Mouse (Mus musculus) stomach, postnatal 0 days (tissue): ENCODE measurements around the gene Rufy1. TPM values are rescaled to one million over a fixed set of nuclear protein-coding genes. Genes with fewer than 3 reads are reported as not detected.

Experiments used
- ATAC-seq: fragments of 200-750 bp; cut with Nextera tagmentation; 2 replicates; pipeline ENCODE4 v1.8.0; 2017; ENCODE audit not compliant: low FRiP score, low TSS enrichment
- DNase-seq: peaks from one replicate; pipeline ENCODE4 v3.0.0-alpha.2; 2016; ENCODE audit warnings: low spot score
- H3K27ac ChIP-seq: fragments of 300-500 bp; sonication (generic); replicated peaks from 2 replicates; pipeline ENCODE4 v1.5.1; 2014; ENCODE audit warnings: mild to moderate bottlenecking, control low read depth
- H3K27me3 ChIP-seq: fragments of 300-500 bp; sonication (generic); 2 replicates; pipeline ENCODE4 v1.6.1; 2014; ENCODE audit warnings: low read length; ENCODE audit not compliant: control insufficient read depth, insufficient read depth
- H3K36me3 ChIP-seq: fragments of 300-500 bp; sonication (generic); 2 replicates; pipeline ENCODE4 v1.6.1; 2014; ENCODE audit warnings: low read length, mixed read lengths; ENCODE audit not compliant: control insufficient read depth, insufficient read depth
- H3K4me1 ChIP-seq: fragments of 300-500 bp; sonication (generic); replicated peaks from 2 replicates; pipeline ENCODE4 v1.6.1; 2014; ENCODE audit warnings: antibody characterized with exemption; ENCODE audit not compliant: control insufficient read depth, insufficient read depth
- H3K4me2 ChIP-seq: fragments of 300-500 bp; sonication (generic); replicated peaks from 2 replicates; pipeline ENCODE4 v1.6.1; 2014; ENCODE audit warnings: low read depth, mild to moderate bottlenecking, control low read depth, moderate library complexity
- H3K4me3 ChIP-seq: fragments of 300-500 bp; sonication (generic); 2 replicates; pipeline ENCODE4 v1.5.1; 2014; ENCODE audit warnings: low read depth, low read length, control low read depth
- H3K9ac ChIP-seq: fragments of 300-500 bp; sonication (generic); 2 replicates; pipeline ENCODE4 v1.6.1; 2014; ENCODE audit warnings: mild to moderate bottlenecking, low read length, control low read depth, mixed read lengths
- H3K9me3 ChIP-seq: fragments of 300-500 bp; sonication (generic); 2 replicates; pipeline ENCODE4 v1.6.1; 2016; ENCODE audit warnings: low read length; ENCODE audit not compliant: control insufficient read depth
- CTCF ChIP-seq: IDR thresholded peaks from 2 replicates; pipeline ENCODE4 v1.5.1; 2016; ENCODE audit warnings: antibody characterized with exemption, low read depth, mild to moderate bottlenecking, moderate library complexity
- EP300 ChIP-seq: optimal IDR thresholded peaks from 2 replicates; pipeline ENCODE3; 2016; ENCODE audit warnings: antibody characterized with exemption
- WGBS: fragments of 180-500 bp; shearing (Covaris S2); extraction: QIAGEN DNeasy Blood & Tissue Kit; methylation state at CpG from one replicate; pipeline ENCODE4 v1.1.7; 2014; 5-methylcytosine and 5-hydroxymethylcytosine counted together
- polyA plus RNA-seq: library from polyadenylated mRNA; unstranded; fragments of >200 nt; fragmentation: Nextera tagmentation; extraction: Ambion mirVana; gene quantifications from 2 replicates; pipeline ENCODE4 v1.2.1, GENCODE M21; 2015

The Rufy1 gene
- polyA plus RNA-seq, 1 experiment from 2014 or later, result 18.7 TPM

DNA sequence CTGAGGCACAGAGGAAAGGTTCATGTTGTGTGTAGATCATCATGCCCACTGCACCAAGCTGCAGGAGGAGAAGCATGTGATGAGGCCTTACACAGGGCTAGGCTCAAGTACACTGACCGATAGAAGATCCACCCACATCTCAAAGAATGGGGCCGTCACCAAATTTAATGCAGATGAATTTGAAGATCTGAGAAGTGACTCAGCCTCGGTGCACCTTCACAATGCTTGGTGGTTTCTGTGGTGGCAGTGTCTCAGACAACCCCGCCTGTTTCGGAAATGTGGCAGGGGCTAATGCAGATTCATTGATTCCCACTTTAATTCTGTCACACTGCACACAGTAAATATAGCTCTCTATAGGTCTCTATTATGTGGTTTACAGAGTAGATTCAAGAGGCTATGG lies 2.0 kb upstream of the Rufy1 start:
- 87% methylated on average over 5 of the region's 5 CpGs for WGBS
- ATAC-seq (no peak), DNase-seq (no peak)
- Histone ChIP-seq H3K4me2 (no peak overlapping the region), H3K27ac (no peak overlapping the region), H3K9me3 (no peaks in the 10 kb centered on the region), H3K4me1 (no peaks in the 10 kb centered on the region), H3K4me3 (no peak overlapping the region), H3K27me3 (no peaks in the 10 kb centered on the region), H3K9ac (no peak overlapping the region), H3K36me3 (no peaks in the 10 kb centered on the region)
- TF ChIP-seq CTCF, result no peak
- no peak for TF ChIP-seq EP300

GRCm38 (mm10) chr11:50432069-50432440 lies 1.1 kb upstream of the Rufy1 start:
- H3K9me3 ChIP-seq, result no peaks in the 10 kb centered on the region
- no peak overlapping the region for H3K4me2 ChIP-seq
- TF ChIP-seq CTCF (no peak), EP300 (no peak)
- no peak overlapping the region for H3K4me3 ChIP-seq
- H3K36me3 ChIP-seq, result no peaks in the 10 kb centered on the region
- no peak for DNase-seq
- ATAC-seq, result no peak
- H3K4me1 ChIP-seq, result no peaks in the 10 kb centered on the region
- H3K27me3 ChIP-seq, result no peaks in the 10 kb centered on the region
- WGBS, result 77% methylated on average over 3 of the region's 3 CpGs
- no peak overlapping the region for H3K27ac ChIP-seq
- H3K9ac ChIP-seq, result no peak overlapping the region

DNA sequence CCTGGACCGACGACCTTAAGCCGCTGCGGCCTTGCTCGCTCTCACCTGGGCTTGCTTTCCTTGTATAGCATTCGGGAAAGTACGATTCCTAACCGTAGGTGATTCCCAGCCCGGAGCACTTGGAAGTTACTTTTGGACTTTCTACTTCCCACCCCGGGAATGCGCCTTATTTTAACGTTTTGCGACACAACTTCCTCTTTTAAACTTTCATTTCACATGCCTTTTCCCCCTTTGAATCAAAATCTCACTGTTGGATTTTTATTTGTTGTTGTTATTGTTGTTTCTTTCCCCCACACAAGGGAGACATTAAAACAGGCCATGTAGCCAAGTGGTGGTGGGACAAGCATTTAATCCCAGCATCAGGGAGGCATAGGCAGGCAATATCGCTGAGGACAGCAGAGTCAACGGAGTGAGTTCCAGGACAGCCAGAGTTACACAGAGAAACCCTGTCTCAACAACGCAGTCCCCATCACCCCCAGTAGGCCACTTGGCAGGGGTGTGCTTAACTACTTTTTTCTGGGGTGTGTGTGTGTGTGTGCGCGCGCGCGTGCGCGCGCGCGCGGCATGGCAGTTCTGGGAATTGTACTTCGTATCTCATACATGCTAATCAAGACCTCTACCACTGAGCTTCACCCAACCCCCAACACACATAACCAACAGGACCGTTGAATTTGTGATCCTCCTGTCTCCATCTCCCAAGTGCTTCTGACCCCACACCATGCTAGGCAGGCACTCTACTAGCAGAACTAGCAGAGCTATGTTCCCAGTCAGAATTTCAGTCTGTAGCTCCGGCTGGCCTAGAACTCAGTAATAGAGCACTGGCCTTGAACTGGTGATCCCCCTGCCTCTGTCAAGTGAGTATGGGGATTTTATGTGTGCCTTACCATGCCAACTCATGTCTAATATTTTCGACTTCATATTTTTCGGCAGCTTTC lies 476 bp upstream of the Rufy1 start:
- TF ChIP-seq EP300 (no peak), CTCF (no peak)
- Histone ChIP-seq H3K36me3 (no peaks in the 10 kb centered on the region), H3K4me1 (no peaks in the 10 kb centered on the region), H3K27me3 (no peaks in the 10 kb centered on the region), H3K4me2 (peak overlapping the region; percentile 66), H3K9me3 (no peaks in the 10 kb centered on the region), H3K27ac (peak overlapping the region; percentile 96), H3K9ac (peak overlapping the region; percentile 97), H3K4me3 (peak overlapping the region; percentile 94)
- ATAC-seq, result 0 out of 2 replicates have a peak, but pooled peaks have one; percentile 5
- WGBS, result 28% methylated on average over 32 of the region's 32 CpGs
- DNase-seq, result peak; percentile 40

DNA sequence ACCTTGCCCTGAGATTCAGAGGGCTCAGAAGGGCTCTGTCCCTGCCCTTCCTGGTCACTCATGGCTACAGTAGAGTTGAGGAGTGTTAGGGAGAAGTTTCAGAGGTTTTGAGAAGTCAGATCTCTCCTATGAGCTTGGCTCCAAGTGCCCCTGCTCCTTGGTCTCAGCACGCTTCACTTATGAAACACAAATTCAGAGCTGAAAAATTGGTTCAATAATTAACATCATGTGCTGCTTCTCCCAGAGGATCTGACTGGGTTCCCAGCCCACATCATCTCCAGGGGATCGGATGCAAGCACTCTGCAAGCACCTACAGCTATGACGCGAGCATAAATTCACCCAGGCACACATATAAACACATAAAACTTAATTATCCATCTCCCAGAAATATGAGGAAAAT lies 4.9 kb downstream of the Rufy1 start:
- no peak for DNase-seq
- H3K27me3 ChIP-seq, result no peaks in the 10 kb centered on the region
- TF ChIP-seq CTCF (no peak), EP300 (no peak)
- no peak overlapping the region for H3K4me3 ChIP-seq
- H3K4me1 ChIP-seq, result no peaks in the 10 kb centered on the region
- ATAC-seq, result no peak
- H3K27ac ChIP-seq, result no peak overlapping the region
- H3K9me3 ChIP-seq, result no peaks in the 10 kb centered on the region
- H3K9ac ChIP-seq, result no peak overlapping the region
- no peak overlapping the region for H3K4me2 ChIP-seq
- H3K36me3 ChIP-seq, result no peaks in the 10 kb centered on the region
- 92% methylated on average over 4 of the region's 4 CpGs for WGBS

DNA sequence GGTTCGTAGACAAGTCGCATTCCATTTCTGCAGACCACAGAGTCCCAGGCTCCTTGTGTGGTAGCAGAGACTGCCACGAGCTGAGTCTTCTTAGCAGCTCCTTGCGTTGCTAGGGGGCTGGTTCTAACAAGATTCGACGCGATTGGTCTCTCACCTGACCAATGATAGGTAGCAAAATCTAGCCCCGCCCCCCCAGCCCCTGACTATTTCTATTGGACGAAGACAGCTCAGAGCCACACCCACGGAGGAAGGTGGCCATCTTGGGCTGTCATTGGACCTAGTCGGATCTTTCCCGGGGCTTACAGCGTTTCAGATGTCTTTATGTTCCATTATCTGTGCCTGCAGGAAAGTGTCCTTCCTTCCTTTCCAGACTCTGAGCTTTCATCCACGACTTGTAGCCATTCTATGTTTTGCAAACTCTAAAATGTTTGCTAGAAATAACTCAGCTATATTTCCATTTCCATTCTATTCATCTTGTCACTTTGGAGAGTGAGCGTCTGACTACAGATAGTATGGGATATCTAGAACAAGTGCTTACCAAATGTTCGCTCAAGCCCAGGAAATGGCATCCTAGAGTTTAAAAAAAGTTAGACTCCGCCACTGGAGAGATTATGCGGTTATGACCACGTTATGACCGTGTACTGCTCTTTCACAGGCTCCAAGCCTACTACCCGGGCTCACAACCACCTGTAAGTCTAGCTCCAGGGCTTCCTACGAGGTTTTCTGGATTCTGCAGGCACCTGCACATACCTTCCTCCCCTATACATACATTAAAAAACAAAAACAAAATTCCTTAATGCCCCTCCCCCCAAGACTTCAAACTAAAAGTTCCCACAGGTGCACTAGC lies 8.8 kb downstream of the Rufy1 start:
- no peaks in the 10 kb centered on the region for H3K9me3 ChIP-seq
- H3K9ac ChIP-seq, result peak overlapping the region; percentile 47; the same call in 1 of the 2 replicates
- TF ChIP-seq EP300, result no peak
- no peak for TF ChIP-seq CTCF
- ATAC-seq (peak; percentile 96), DNase-seq (peak; percentile 90)
- 25% methylated on average over 22 of the region's 22 CpGs for WGBS
- peak overlapping the region; percentile 47 for H3K4me2 ChIP-seq
- peaks cover 4% of the 10 kb centered on the region for H3K36me3 ChIP-seq
- H3K27me3 ChIP-seq, result no peaks in the 10 kb centered on the region
- peak overlapping the region; percentile 19 for H3K4me3 ChIP-seq
- H3K4me1 ChIP-seq, result no peaks in the 10 kb centered on the region
- 0 out of 2 replicates have a peak overlapping the region, but pooled peaks have one; percentile 31 for H3K27ac ChIP-seq
